Mouse (Mus musculus): Measurements from ENCODE around the gene Mapk6. TPM values are rescaled to one million over a fixed set of nuclear protein-coding genes. Genes with fewer than 3 reads are reported as not detected.
"Not testable (repeated sequence)": the region's sequence is repeated elsewhere in the genome, so short reads cannot be mapped to it uniquely, and the experiment has no call there.

Mapk6 gene
- polyA plus RNA-seq (2015; fragmentation: Nextera tagmentation; extraction: Ambion mirVana) = 36.4 and 42.3 TPM in 2 replicates

DNA sequence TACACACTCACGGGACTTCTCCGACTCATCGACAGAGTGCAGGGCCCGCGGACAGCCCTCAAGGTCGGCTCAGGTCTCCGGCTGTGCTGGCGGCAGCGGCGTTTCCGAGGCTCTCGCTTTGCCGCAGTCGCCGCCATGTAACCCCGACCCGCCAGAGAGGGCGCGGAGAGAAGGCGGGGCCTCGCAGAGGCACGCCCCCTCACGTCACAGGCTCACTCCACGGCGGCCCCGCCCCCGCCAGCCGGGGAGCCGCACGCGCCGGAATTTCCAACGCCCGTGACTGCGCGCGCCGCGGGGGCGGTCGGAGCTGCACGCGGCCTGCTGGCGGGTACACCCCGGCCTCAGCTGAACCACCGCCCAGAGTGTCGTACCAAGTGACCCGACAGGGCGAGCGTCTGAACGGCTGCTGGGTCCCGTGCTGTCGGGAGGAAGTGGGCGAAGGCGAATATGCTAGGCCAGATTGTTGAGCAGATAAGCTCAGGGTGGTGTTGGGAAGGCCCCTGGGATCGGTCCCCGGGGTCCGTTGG lies at the start of gene Mapk6:
Mapk6 (minus strand) TSS at position 154 of the 527 bp plus-strand sequence.
- H3K4me1 ChIP-seq (replicated peaks) = peaks cover 44% of the 10 kb centered on the region
- no peaks in the 10 kb centered on the region for H3K9me3 ChIP-seq (replicated peaks)
- H3K36me3 ChIP-seq = no peaks in the 10 kb centered on the region
- peak within 1 kb of the TSS; percentile 80 for H3K4me3 ChIP-seq
- no peaks in the 10 kb centered on the region for H3K27me3 ChIP-seq
- peak within 1 kb of the TSS; percentile 87 for H3K4me2 ChIP-seq
- under 1% methylated on average over 57 of the region's 58 CpGs for WGBS
- peak within 1 kb of the TSS; percentile 99 for H3K27ac ChIP-seq
- peak within 1 kb of the TSS; percentile 79 for H3K9ac ChIP-seq
- peak; percentile 93 for ATAC-seq (replicated peaks; ENCODE audit: insufficient number of reproducible peaks, insufficient read depth, low FRiP score, low read depth)

DNA sequence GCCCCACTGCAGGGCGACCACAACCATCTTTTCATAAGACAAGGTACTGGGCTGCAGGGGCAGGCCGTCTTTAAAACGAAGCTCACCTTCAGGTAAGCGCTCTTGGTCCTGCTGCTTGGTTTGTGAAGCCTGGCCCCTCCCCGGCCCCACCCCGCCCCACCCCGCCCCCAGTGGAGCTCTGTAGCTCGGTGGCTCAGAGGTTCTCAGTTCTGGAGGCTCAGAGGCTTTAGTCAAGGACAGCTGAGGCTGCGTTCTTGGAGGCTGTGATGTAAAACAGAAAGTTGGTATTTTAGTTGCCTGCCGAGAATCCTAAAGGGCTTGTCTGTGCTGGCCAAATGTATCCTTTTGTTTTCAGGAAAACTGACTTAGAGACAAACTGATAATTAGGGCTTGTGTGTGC lies 45.9 kb upstream of the Mapk6 start:
- H3K4me1 ChIP-seq (replicated peaks) = no peaks in the 10 kb centered on the region
- 78% methylated on average over 10 of the region's 10 CpGs for WGBS
- H3K9me3 ChIP-seq (replicated peaks) = no peaks in the 10 kb centered on the region
- no peaks in the 10 kb centered on the region for H3K27me3 ChIP-seq
- ATAC-seq (replicated peaks; ENCODE audit: insufficient number of reproducible peaks, insufficient read depth, low FRiP score, low read depth) = no peak
- no peak overlapping the region for H3K4me3 ChIP-seq
- H3K9ac ChIP-seq = no peak overlapping the region
- H3K4me2 ChIP-seq = no peak overlapping the region
- H3K27ac ChIP-seq = no peak overlapping the region
- H3K36me3 ChIP-seq = peaks cover 85% of the 10 kb centered on the region

DNA sequence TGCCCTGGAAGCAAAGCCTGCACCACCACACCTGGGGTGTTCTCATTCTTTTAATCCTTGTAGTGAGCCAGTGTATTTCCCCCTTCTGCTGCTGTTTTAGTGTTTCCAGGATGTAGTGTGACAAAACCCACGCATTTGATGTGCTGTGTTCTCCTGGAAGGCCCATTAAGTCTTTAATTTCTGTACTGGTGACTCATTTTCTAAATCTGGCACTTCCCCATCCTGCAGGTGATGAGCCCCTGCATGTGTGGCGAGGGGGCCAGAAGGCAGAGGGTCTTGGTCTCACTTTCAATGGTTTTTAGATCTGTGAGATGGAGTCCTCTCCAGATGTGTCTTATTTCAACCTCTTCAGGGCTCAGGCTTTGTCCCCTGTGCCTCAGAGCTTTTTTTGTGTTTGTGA lies 44.2 kb upstream of the Mapk6 start:
- Histone ChIP-seq H3K36me3 (peaks cover 79% of the 10 kb centered on the region), H3K27me3 (no peaks in the 10 kb centered on the region), H3K4me1 (replicated peaks) (no peaks in the 10 kb centered on the region), H3K9ac (no peak overlapping the region), H3K4me3 (no peak overlapping the region), H3K4me2 (no peak overlapping the region), H3K27ac (no peak overlapping the region), H3K9me3 (replicated peaks) (no peaks in the 10 kb centered on the region)
- ATAC-seq (replicated peaks; ENCODE audit: insufficient number of reproducible peaks, insufficient read depth, low FRiP score, low read depth) = no peak
- WGBS = 76% methylated on average over 2 of the region's 2 CpGs

DNA sequence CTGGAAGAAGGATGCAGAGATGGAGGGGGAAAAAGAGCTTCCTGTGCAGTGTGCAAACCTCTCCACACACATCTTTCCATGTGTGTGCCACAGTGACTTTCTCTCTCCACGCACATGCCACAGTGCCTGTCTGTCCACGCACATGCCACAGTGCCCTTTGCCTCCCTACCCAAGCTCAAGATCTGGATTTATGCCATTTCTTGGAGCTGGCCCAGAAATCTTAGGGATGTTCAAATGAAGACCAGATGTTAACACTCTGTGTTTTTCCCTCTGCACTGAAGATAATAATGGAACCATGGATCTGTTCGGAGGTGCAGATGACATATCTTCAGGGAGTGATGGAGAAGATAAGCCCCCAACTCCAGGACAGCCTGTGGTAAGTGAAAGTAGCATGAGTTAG lies 38.2 kb upstream of the Mapk6 start:
- no peak for ATAC-seq (replicated peaks; ENCODE audit: insufficient number of reproducible peaks, insufficient read depth, low FRiP score, low read depth)
- Histone ChIP-seq H3K36me3 (peaks cover 60% of the 10 kb centered on the region), H3K4me1 (replicated peaks) (no peaks in the 10 kb centered on the region; the same call in 1 of the 2 replicates), H3K4me3 (no peak overlapping the region), H3K27ac (no peak overlapping the region), H3K4me2 (no peak overlapping the region), H3K9ac (no peak overlapping the region), H3K27me3 (no peaks in the 10 kb centered on the region), H3K9me3 (replicated peaks) (no peaks in the 10 kb centered on the region)
- 86% methylated on average over 3 of the region's 3 CpGs for WGBS

DNA sequence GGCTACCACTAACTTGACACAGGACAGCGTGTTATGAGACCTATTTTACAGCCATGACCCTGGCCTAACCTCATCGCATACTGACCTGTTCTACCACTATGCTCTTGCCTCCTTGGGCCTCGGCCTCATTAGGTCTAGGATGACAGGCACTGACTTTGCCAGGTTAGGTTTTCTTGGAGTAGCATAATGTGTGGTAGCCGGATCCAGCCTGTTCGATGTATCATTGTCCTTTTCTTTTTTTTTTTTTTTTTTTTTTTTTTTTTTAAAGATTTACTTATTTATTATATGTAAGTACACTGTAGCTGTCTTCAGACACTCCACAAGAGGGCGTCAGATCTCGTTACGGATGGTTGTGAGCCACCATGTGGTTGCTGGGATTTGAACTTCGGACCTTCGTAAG lies 36.8 kb upstream of the Mapk6 start:
- peaks cover 12% of the 10 kb centered on the region for H3K4me1 ChIP-seq (replicated peaks)
- H3K27ac ChIP-seq; H3K27me3 ChIP-seq; ATAC-seq (replicated peaks; ENCODE audit: insufficient number of reproducible peaks, insufficient read depth, low FRiP score, low read depth); H3K9me3 ChIP-seq (replicated peaks); H3K9ac ChIP-seq; H3K4me2 ChIP-seq; H3K4me3 ChIP-seq: not testable (repeated sequence)
- peaks cover 52% of the 10 kb centered on the region for H3K36me3 ChIP-seq
- WGBS = 80% methylated on average over 10 of the region's 10 CpGs

DNA sequence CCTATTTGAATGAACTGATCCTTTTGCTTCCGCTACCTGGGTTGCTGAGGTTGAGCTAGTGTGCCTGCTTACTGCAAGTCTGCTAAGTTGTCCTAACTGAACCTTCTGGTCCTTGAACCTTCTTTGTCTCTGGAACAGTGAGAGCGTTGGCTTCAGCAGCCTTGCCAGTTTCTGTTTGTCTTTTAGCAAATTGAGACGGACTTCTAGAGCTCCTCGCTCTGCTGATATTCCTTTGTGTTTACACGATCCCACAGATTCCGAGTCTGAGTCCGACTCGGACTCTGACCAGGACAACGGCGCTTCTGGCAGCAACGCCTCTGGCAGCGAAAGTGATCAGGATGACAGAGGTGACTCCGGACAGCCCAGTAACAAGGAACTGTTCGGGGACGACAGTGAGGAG lies 35.2 kb upstream of the Mapk6 start:
- Histone ChIP-seq H3K27me3 (no peaks in the 10 kb centered on the region), H3K27ac (no peak overlapping the region), H3K9ac (no peak overlapping the region), H3K36me3 (peaks cover 43% of the 10 kb centered on the region), H3K9me3 (replicated peaks) (no peaks in the 10 kb centered on the region), H3K4me1 (replicated peaks) (peaks cover 12% of the 10 kb centered on the region), H3K4me2 (no peak overlapping the region), H3K4me3 (no peak overlapping the region)
- ATAC-seq (replicated peaks; ENCODE audit: insufficient number of reproducible peaks, insufficient read depth, low FRiP score, low read depth) = no peak
- 86% methylated on average over 15 of the region's 15 CpGs for WGBS

DNA sequence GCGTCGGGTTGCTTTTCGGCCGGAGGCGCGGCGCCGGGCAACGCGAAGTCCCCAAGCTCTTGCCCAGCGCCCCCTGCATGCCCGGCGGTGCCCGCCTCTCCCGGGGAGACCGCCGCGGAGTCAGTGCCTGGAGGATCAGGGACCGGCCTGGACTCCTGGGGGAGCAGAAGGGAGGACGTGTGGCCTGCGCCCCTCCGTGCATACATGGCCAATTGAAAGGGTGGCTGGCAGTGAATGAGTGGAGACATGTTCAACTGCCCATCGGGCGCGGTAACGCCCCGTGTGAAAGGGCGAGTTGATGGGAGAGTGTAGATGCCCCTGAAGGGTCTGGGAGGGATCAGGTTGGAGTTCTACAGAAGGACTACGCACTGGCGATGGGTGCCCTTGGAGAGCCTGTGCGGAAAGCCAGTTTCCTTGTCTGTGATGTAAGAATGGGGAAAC lies 31.9 kb upstream of the Mapk6 start:
- H3K36me3 ChIP-seq = peaks cover 12% of the 10 kb centered on the region
- H3K4me1 ChIP-seq (replicated peaks) = peaks cover 12% of the 10 kb centered on the region
- H3K4me2 ChIP-seq = peak overlapping the region; percentile 89
- no peaks in the 10 kb centered on the region for H3K9me3 ChIP-seq (replicated peaks)
- peak overlapping the region; percentile 86 for H3K9ac ChIP-seq
- peak; percentile 84 for ATAC-seq (replicated peaks; ENCODE audit: insufficient number of reproducible peaks, insufficient read depth, low FRiP score, low read depth)
- H3K27me3 ChIP-seq = no peaks in the 10 kb centered on the region
- WGBS = under 1% methylated on average over 31 of the region's 31 CpGs
- peak overlapping the region; percentile 77 for H3K27ac ChIP-seq
- H3K4me3 ChIP-seq = peak overlapping the region; percentile 91

DNA sequence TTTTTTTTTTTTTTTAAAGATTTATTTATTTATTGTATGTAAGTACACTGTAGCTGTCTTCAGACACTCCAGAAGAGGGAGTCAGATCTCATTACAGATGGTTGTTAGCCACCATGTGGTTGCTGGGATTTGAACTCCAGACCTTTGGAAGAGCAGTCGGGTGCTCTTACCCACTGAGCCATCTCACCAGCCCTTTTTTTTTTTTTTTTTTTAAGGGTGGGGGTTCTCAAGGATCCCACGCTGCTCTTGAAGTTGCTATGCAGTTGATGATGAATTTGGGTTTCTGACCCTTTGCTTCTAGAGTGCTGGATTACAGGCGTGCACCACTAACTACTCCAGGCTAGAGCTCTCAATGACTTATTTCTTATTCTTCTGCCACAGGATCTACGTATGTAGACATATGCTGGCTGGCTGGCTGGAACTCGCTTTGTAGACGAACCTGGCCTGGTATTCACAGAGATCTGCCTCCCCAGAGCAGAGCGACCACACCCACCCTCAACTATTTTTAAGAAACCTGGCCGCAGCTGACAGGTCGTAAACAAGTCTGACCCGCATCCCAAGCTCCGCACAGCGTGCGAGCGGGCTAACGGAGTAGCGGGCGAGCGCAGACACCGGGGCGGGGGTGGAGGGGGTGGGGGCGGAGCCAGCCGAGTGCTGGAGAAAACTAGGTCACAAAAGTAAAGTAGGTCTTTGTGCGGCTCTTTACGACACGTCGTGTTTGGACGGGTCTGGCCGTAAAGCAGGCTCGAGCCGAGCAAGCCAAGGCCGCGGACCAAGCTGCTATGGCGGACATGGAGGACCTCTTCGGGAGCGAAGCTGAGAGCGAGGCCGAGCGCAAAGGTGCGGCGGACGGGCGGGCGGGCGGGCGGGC lies 31.2 kb upstream of the Mapk6 start, which contains the start of gene Leo1:
Leo1 (plus strand) TSS at position 729 of the 871 bp plus-strand sequence.
- peaks cover 17% of the 10 kb centered on the region for H3K4me1 ChIP-seq (replicated peaks)
- peak within 1 kb of the TSS; percentile 89 for H3K4me2 ChIP-seq
- H3K9me3 ChIP-seq (replicated peaks) = no peaks in the 10 kb centered on the region
- under 1% methylated on average over 43 of the region's 45 CpGs for WGBS
- peak within 1 kb of the TSS; percentile 77 for H3K27ac ChIP-seq
- peak within 1 kb of the TSS; percentile 86 for H3K9ac ChIP-seq
- peak; percentile 90 for ATAC-seq (replicated peaks; ENCODE audit: insufficient number of reproducible peaks, insufficient read depth, low FRiP score, low read depth)
- H3K4me3 ChIP-seq = peak within 1 kb of the TSS; percentile 91
- peaks cover 9% of the 10 kb centered on the region for H3K36me3 ChIP-seq
- H3K27me3 ChIP-seq = no peaks in the 10 kb centered on the region

DNA sequence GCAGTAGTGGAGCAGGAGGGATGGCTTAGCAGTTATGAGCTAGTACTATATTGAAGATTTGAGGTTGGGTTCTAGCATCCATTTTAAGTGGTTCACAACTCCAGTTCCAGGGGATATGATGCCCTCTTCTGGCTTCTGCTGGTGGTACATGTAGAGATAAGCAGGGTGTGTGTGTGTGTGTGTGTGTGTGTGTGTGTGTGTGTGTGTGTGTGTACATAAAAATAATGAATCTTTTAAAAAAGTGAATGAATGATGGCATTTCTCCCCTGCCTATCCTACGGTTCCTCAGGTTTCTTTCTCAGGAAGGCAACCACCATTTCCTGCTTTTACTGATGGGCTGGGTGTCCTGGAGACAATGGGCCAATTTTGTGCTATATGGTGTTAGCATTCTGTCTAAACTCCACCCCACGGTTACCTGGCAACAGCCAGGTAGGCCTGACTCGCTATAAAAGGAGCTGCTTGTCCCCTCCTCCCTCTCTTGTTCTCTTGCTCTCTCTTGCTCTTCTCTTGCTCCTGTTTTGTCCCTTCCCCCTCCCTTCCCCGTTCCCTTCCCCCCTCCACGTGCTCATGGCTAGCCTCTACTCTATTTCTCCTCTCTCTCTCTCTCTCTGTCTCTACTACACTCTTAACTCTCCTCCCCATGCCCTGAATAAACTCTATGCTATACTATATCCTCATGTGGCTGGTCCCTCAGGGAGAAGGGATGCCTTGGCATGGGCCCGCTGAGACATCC lies 28.0 kb upstream of the Mapk6 start:
- H3K27ac ChIP-seq = no peak overlapping the region
- no peaks in the 10 kb centered on the region for H3K9me3 ChIP-seq (replicated peaks)
- H3K4me1 ChIP-seq (replicated peaks) = peaks cover 25% of the 10 kb centered on the region
- ATAC-seq (replicated peaks; ENCODE audit: insufficient number of reproducible peaks, insufficient read depth, low FRiP score, low read depth) = no peak
- no peak overlapping the region for H3K9ac ChIP-seq
- no peaks in the 10 kb centered on the region for H3K36me3 ChIP-seq
- no peak overlapping the region for H3K4me2 ChIP-seq
- H3K4me3 ChIP-seq = no peak overlapping the region
- H3K27me3 ChIP-seq = no peaks in the 10 kb centered on the region
- 39% methylated on average over 6 of the region's 6 CpGs for WGBS

DNA sequence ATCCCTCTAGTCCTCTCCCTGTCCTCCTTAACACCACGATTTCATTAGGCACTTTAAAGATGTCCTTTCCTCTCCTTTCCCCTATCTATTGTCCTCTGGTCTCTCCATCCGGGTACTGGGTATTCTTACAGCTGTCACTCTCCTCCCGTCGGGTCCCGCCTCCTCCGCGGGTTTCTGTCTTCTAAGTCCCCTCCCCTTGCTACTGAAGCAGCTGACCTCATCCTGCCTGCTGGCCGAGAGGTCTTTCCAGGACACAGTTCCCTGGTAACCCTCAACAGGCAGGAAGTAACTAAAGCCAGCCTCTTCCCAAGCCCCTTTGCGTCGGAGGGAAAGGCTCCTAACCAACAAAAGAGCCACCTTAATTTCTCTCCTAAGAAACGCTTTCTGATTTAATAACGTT lies 26.1 kb upstream of the Mapk6 start:
- H3K9me3 ChIP-seq (replicated peaks) = no peaks in the 10 kb centered on the region
- H3K27me3 ChIP-seq = no peaks in the 10 kb centered on the region
- H3K9ac ChIP-seq = no peak overlapping the region
- no peak overlapping the region for H3K4me3 ChIP-seq
- WGBS = 2% methylated on average over 12 of the region's 12 CpGs
- H3K27ac ChIP-seq = peak overlapping the region; percentile 37; the same call in 1 of the 2 replicates
- H3K36me3 ChIP-seq = no peaks in the 10 kb centered on the region
- peak overlapping the region; percentile 32; the same call in 1 of the 2 replicates for H3K4me2 ChIP-seq
- H3K4me1 ChIP-seq (replicated peaks) = peaks cover 20% of the 10 kb centered on the region
- peak; percentile 85 for ATAC-seq (replicated peaks; ENCODE audit: insufficient number of reproducible peaks, insufficient read depth, low FRiP score, low read depth)

DNA sequence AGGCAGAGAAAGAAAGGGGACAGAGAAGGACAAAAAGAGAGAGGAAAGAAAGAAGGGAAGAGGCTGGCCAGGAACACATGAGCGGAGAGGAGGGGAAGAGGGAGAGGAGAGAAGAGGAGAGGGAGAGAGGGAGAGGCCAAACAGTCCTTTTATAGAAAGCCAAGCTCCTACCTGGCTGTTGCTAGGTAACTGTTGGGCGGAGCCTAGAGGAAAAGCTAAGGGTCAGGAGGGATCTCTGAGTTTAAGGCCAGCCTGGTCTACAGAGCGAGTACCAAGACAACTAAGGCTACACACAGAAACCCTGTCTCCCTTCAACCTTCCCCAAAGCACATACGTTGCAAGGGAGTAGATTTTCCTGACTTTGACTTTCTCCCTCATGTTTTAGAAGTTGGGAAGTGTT lies 25.5 kb upstream of the Mapk6 start:
- no peak overlapping the region for H3K4me3 ChIP-seq
- WGBS = 90% methylated on average over 4 of the region's 4 CpGs
- H3K9me3 ChIP-seq (replicated peaks) = no peaks in the 10 kb centered on the region
- no peak for ATAC-seq (replicated peaks; ENCODE audit: insufficient number of reproducible peaks, insufficient read depth, low FRiP score, low read depth)
- H3K4me2 ChIP-seq = no peak overlapping the region
- no peaks in the 10 kb centered on the region for H3K27me3 ChIP-seq
- H3K27ac ChIP-seq = peak overlapping the region; percentile 37; the same call in 1 of the 2 replicates
- H3K36me3 ChIP-seq = no peaks in the 10 kb centered on the region
- peaks cover 25% of the 10 kb centered on the region for H3K4me1 ChIP-seq (replicated peaks)
- no peak overlapping the region for H3K9ac ChIP-seq

Measured in heart, embryonic 15.5 days (tissue).